8 mouse cellular contexts compared by ENCODE assay signal in the genomic region with DNA sequence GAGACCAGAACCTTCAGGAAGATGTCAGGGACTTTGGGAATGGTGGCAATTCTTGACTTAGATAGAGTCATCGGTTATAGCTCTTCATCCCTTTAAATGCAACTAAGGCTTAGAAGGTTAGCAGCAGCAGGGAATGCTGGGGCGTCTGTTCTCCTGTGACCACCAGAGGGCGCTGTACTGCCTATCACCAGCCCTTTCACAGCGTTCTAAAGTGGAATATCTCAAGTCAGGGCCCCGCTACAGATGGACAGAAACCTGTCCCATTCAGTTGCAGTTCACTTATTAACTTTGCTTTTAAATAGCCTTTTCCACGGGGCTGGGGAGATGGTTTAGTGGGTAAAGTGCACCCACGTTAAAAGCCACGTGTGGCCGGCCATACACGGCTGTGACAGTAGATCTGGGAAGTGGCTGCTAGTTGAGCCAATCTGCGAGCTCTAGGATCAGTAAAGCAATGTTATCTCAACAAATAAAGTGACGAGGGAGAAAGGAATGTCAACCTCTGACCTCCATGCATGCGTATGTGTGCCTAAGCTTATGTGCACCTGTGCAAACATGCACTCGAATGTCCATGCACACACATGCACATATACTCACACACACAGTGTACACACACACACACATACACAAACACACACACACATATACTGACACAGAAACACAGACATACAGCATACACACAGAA.
DNase-seq lines count a peak whose midpoint lies in the region; ATAC-seq and TF ChIP-seq lines count a peak whose summit lies in the region.

No protein-coding gene starts in this region.

- H3K27ac ChIP-seq in heart, postnatal 0 days (ENCODE audit: low read depth): no peak overlapping the region

- no peaks in the 10 kb centered on the region for H3K27me3 ChIP-seq in heart, postnatal 0 days (ENCODE audit: control insufficient read depth, insufficient read depth, low read length)

- TF ChIP-seq CTCF in heart, postnatal 0 days (IDR thresholded peaks at IDR 0.05; ENCODE audit: low read depth): peak; percentile 70

- H3K36me3 ChIP-seq in heart, postnatal 0 days (replicated peaks; ENCODE audit: control insufficient read depth, insufficient read depth, low read length): no peaks in the 10 kb centered on the region

- ATAC-seq in CD4-positive, CD25-positive, alpha-beta regulatory T cell, adult 4 months: no peak
- no peak for ATAC-seq in heart, postnatal 0 days (ENCODE audit: insufficient read depth, low read depth)

- TF ChIP-seq EP300 in heart, postnatal 0 days (IDR thresholded peaks at IDR 0.05; ENCODE audit: low read depth): no peak

- DNase-seq in CD4-positive, CD25-positive, alpha-beta regulatory T cell, adult 2 months (ENCODE audit: low read depth, low spot score): peak; percentile 81
- DNase-seq in T-cell, adult 2 months (ENCODE audit: low spot score): peak; percentile 54
- peak; percentile 74 to 87 for DNase-seq in cerebellum, postnatal 25 days
- peak; percentile 39 for DNase-seq in heart, postnatal 0 days (ENCODE audit: low spot score)
- peak; percentile 70 to 73 for DNase-seq in layer of hippocampus, postnatal 14 days (ENCODE audit: low spot score in 2 of 2)
- DNase-seq in lung, postnatal 25 days (ENCODE audit: low spot score): peak; percentile 59
- peak; percentile 21 for DNase-seq in spleen, adult 12 weeks (ENCODE audit: low spot score)

- 49% methylated on average over 14 of the region's 14 CpGs for WGBS in heart, postnatal 0 days

- no peak overlapping the region for H3K9ac ChIP-seq in heart, postnatal 0 days (replicated peaks; ENCODE audit: low read depth, low read length)

- no peaks in the 10 kb centered on the region for H3K4me1 ChIP-seq in heart, postnatal 0 days (ENCODE audit: control insufficient read depth, insufficient read depth)

- no peaks in the 10 kb centered on the region; the same call in 1 of the 2 replicates for H3K9me3 ChIP-seq in heart, postnatal 0 days (replicated peaks; ENCODE audit: control insufficient read depth, low read length)

- no peak overlapping the region for H3K4me2 ChIP-seq in heart, postnatal 0 days (ENCODE audit: low read depth, low read length)

- no peak overlapping the region for H3K4me3 ChIP-seq in heart, postnatal 0 days (ENCODE audit: low read depth, low read length)

Comparison
In these comparisons a context has a peak if more than half of its experiments do, and no peak if none do; other contexts are left out.
1. DNase-seq: peak in every context shown above with its lines; median percentile 81 in CD4-positive, CD25-positive, alpha-beta regulatory T cell, adult 2 months; 80 in cerebellum, postnatal 25 days; 72 in layer of hippocampus, postnatal 14 days; 59 in lung, postnatal 25 days; 54 in T-cell, adult 2 months; 39 in heart, postnatal 0 days; 21 in spleen, adult 12 weeks.